Mouse (Mus musculus): ENCODE measurements around the gene Vcam1. TPM values are rescaled to one million over a fixed set of nuclear protein-coding genes. Genes with fewer than 3 reads are reported as not detected.
A peak's percentile ranks its signal among the peaks of the same experiment; 100 is the strongest.

Gene Vcam1
- total RNA-seq, 2 experiments from 2014 or later: 16.8 to 19.1 TPM

DNA sequence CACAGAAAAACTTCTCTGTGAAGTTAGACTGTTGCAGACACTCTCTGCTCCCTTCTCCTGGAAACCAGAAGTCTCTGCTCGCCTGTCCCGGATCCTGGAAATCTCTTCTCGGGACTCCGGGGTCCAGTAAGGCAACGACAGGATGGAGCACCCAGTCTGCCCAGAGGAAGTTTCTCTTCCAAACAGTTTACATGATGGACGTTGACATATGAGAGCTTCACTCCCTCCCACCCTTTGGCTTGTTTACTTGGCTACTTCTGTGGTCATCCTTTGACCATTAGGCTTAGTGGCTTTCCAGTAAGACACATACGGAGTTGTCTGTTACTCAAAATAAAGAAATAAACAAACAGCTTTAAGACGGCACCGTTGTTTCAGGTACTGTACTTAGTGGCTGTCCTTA lies 19.2 kb upstream of the Vcam1 start:
- no peak for TF ChIP-seq CTCF (IDR thresholded peaks at IDR 0.05)
- Histone ChIP-seq H3K4me3 (no peak overlapping the region), H3K27ac (no peak overlapping the region)
- intact Hi-C loops (cut with DNase I): no loop called here
- no peak for DNase-seq (ENCODE audit: extremely low spot score in 1 of 2, low spot score in 2 of 2)

DNA sequence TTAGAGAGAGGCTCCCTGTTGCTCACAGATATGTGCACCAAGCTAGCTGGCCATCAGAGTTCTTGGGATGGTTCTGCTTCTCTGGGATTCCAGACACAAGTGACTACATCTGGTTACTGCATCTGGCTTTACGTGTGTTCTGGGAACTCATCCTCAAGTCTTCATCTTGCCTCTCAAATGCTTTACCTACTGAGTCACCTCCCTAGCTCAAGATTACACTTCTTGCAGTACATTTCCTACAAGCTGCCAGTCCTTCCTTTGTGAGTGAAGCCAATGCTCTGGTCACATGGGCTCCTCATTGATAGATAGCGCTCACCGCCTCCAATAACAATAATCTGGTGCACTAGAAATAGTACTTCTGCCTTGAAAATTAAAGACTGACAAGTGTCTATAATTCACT lies 11.7 kb upstream of the Vcam1 start:
- H3K4me3 ChIP-seq: no peak overlapping the region
- no peak overlapping the region for H3K27ac ChIP-seq
- no peak for TF ChIP-seq CTCF (IDR thresholded peaks at IDR 0.05)
- no peak for DNase-seq (ENCODE audit: extremely low spot score in 1 of 2, low spot score in 2 of 2)
- intact Hi-C loops (cut with DNase I): no loop called here

DNA sequence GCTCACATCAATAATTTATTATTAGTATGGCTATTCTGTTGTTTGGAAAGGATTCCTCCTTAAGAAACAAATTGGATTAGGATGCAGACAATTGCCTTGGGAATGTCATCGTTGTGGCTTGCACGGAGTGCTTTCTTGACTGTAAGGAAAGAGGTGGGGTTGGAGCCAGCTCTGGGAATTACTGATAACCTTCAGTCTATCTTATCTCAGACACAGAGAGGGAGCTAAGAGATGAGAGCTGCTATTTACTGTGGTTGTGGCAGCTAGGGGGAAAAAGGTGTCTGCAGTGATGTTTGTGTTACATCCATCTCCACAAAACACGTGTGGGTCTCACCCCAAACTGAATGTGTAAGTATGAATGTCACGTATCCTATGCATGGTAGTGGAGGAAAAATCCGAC lies 9.5 kb upstream of the Vcam1 start:
- TF ChIP-seq CTCF (IDR thresholded peaks at IDR 0.05): no peak
- intact Hi-C loops (cut with DNase I): no loop called here
- H3K4me3 ChIP-seq: no peak overlapping the region
- H3K27ac ChIP-seq: no peak overlapping the region
- no peak for DNase-seq (ENCODE audit: extremely low spot score in 1 of 2, low spot score in 2 of 2)

DNA sequence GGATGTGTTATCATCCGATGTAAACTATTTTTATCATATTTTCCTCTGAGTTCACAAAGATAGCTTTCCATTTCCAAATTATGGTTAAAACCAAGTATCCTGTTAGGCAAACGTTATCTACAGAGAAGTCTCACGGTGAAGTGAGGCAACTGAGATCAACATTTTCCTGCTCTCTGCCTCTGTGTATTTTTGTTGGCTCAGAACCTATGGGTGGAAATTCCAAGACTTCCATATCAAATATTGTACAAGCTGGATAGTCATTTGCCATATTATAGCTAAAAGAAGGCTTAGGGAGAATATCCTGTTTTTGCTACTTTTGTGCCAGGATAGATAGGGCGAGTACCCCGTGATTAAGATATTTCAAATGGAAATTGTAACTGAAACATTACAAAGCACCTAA lies 8.6 kb upstream of the Vcam1 start:
- TF ChIP-seq CTCF (IDR thresholded peaks at IDR 0.05): no peak
- DNase-seq (ENCODE audit: extremely low spot score in 1 of 2, low spot score in 2 of 2): no peak
- H3K4me3 ChIP-seq: no peak overlapping the region
- no peak overlapping the region for H3K27ac ChIP-seq
- intact Hi-C loops (cut with DNase I): no loop called here

DNA sequence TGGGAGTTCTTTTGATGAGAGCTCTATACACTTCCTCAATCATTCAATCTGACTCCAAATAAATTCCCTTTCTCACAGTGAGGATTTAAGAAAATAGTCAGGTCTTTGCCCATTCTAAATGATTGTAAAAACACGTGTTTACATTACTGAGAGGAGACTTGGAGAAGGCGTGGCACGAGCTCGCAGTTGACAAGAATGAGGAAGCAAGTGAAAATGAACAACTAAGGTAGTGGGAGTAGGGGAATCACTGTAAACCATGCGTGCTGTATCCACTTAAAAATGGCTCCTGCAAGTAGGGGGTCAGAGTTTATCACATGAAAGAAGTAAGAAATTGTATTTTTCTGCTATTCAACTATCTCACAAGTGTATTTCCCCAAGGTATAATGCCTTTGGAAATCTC lies 3.9 kb upstream of the Vcam1 start:
- Histone ChIP-seq H3K27ac (no peak overlapping the region), H3K4me3 (no peak overlapping the region)
- intact Hi-C loops (cut with DNase I): no loop called here
- TF ChIP-seq CTCF (IDR thresholded peaks at IDR 0.05): no peak
- no peak for DNase-seq (ENCODE audit: extremely low spot score in 1 of 2, low spot score in 2 of 2)

DNA sequence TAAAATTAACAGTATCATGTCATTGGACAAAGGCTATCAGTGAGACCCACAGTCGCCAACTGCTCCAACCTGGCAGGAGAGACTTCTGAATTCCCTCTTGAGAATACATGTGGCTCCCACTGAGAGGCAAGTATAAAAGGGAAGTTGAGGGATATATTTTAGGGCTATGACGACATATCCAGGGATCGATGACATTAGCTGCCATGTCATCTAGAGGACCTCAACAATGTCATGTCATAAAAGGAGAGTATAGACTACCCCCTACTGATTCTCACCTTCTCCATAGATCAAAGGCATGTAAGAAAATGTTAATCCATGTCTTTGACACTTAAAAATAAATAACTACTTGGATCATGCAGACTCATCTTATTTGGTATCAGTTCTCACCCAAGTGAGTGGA lies 1.2 kb upstream of the Vcam1 start:
- intact Hi-C loops (cut with DNase I): no loop called here

DNA sequence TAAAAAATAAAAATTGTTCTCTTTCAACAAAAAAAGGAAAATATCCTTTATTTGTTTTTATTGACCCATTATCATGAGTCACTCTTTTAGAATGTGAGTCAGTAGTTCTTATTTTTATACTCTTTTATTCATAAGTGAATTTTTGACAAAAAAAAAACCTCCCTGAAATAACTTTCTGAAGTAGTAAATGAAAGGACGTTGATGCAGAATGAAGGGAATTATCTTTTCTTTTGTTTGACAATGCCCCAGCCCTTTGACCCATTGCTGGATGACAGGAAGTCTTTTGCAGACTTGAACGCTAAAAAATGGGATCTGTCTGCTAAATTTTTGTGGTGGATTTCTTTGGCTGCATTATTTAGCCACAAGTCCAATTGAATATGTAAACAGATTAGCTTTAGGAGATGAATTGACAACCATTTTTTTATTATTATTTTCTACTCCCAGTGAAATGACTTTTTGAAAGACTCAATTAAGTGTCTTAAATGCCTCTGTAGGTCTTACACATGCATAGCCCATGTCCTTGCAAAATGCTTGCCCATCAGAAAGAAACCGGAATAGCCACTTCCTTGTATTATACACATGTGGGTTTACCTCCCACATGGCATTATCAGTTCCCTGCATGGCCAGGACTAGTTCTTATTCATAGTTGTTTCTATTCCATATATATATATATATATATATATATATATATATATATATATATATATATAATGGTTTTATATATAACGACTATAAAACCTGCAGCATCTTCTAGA lies 530 bp upstream of the Vcam1 start:
- DNase-seq (ENCODE audit: extremely low spot score in 1 of 2, low spot score in 2 of 2): no peak
- intact Hi-C loops (cut with DNase I): no loop called here
- H3K4me3 ChIP-seq: no peak overlapping the region
- no peak overlapping the region for H3K27ac ChIP-seq
- TF ChIP-seq CTCF (IDR thresholded peaks at IDR 0.05): no peak

More for the DNA sequence above, 1.2 kb upstream of the Vcam1 start:
- no peak for DNase-seq (ENCODE audit: extremely low spot score in 1 of 2, low spot score in 2 of 2)
- Histone ChIP-seq H3K27ac (no peak overlapping the region), H3K4me3 (no peak overlapping the region)
- TF ChIP-seq CTCF (IDR thresholded peaks at IDR 0.05): no peak

DNA sequence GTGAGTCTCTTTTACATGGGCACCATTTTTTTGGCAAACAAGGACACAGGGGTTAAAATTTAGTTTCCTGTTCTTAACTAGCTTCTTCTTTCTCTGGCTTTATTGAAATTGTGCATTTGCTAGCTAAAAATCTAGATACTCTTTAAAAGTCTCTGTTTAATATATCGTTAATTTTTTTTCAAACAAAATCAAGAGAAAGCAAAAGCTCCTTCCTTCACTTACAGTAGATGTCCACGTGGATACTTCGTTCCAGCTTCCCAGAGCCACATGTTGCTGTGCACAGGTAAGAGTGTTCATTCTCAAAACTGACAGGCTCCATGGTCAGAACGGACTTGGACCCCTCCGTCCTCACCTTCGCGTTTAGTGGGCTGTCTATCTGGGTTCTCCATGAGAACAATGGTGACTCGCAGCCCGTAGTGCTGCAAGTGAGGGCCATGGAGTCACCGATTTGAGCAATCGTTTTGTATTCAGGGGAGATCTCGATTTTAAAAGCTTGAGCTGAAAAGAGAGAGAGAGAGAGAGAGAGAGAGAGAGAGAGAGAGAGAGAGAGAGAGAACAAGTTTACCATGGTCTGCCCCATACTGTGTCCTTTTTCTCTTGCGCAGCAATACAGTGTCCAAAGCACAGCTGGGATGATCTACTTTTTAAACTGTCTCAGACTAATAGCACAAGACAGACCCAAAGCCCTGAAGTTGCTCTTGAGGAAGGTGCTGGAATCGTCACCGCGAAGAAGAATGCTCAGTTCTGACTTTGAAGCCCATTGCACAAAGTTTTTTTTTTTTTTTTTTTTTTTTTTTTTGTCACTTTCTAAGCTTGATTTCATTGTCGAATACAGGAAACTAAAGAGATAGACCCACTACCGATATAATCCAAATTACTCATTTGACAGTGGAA lies 930 bp downstream of the Vcam1 start:
- DNase-seq (ENCODE audit: extremely low spot score in 1 of 2, low spot score in 2 of 2): no peak
- Histone ChIP-seq H3K27ac (no peak overlapping the region), H3K4me3 (peak overlapping the region; percentile 40)
- intact Hi-C loops (cut with DNase I): no loop called here
- TF ChIP-seq CTCF (IDR thresholded peaks at IDR 0.05): no peak

DNA sequence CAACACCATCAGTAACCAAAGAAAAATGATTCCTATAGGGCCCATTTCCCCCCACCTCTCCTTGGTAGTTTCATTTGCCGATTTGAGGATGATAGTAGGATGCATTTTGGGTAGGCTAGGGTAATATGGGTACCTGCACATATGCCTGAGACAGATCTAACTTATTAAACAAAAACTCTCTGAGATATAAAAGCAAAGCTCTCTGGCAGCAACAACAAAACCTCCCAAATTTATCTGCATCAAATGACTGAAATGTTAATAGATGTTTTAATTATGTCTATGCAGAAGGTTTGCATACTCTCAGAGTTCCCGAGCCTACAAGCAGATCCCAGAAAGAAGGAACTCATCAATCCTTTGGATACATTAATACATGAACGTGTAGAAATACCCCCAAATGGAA lies 1.7 kb downstream of the Vcam1 start:
- intact Hi-C loops (cut with DNase I): no loop called here
- Histone ChIP-seq H3K4me3 (peak overlapping the region; percentile 40; the same call in 1 of the 2 replicates), H3K27ac (no peak overlapping the region)
- DNase-seq (ENCODE audit: extremely low spot score in 1 of 2, low spot score in 2 of 2): no peak
- TF ChIP-seq CTCF (IDR thresholded peaks at IDR 0.05): no peak

DNA sequence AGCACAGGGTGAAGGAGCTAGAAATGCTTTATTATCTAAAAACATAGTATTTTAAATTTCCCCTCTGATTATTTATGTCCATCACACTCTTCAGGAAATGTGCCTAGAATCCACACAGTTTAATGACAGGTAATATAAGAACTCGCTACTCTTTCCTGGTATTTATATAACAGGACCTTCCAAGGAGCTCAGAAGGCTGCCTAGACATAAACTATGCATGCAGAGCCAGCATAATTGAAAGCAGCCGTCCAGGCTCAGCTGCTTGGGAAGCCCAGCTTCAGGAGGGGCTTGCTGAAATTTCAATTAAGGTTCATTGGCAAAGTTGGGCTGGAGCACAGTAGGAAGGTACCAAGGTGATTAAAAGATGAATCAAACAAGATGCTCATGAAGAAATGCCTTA lies 2.2 kb downstream of the Vcam1 start:
- peak overlapping the region; percentile 21; the same call in 1 of the 2 replicates for H3K27ac ChIP-seq
- peak overlapping the region; percentile 23; the same call in 1 of the 2 replicates for H3K4me3 ChIP-seq
- DNase-seq (ENCODE audit: extremely low spot score in 1 of 2, low spot score in 2 of 2): no peak
- no peak for TF ChIP-seq CTCF (IDR thresholded peaks at IDR 0.05)
- intact Hi-C loops (cut with DNase I): no loop called here

DNA sequence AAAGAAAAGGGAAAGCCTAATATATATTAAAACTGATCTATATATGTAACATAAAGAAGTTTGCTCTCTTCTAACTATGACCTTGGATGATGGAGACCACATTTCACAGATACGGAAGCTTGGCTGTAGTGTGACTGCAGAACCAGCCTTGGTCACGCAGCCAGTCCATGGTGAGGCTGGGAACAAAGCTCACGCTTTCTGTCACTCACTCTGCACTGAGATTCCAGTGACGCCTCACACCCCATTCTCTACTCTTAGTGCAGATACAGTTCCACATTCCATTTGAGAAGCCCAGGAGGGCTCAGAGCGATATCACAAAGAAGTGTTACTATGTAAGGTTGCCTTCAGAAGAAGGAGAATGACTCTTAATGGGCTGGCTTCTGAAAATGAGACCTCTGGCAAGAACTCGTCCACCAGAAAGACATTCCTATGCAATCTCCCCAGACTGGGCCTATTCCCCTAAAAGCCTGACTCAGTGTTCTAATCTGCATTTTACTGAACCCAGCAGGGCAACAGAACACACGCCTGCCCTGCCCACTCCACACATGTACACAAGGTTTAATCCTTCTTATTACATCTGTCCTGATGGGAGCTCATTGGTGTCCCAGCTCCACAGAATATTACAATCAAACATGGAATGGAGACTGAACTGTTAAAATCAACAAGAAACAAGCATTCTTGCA lies 2.8 kb downstream of the Vcam1 start:
- Histone ChIP-seq H3K27ac (peak overlapping the region; percentile 21; the same call in 1 of the 2 replicates), H3K4me3 (0 out of 2 replicates have a peak overlapping the region, but pooled peaks have one; percentile 7)
- no peak for DNase-seq (ENCODE audit: extremely low spot score in 1 of 2, low spot score in 2 of 2)
- intact Hi-C loops (cut with DNase I): no loop called here
- no peak for TF ChIP-seq CTCF (IDR thresholded peaks at IDR 0.05)

DNA sequence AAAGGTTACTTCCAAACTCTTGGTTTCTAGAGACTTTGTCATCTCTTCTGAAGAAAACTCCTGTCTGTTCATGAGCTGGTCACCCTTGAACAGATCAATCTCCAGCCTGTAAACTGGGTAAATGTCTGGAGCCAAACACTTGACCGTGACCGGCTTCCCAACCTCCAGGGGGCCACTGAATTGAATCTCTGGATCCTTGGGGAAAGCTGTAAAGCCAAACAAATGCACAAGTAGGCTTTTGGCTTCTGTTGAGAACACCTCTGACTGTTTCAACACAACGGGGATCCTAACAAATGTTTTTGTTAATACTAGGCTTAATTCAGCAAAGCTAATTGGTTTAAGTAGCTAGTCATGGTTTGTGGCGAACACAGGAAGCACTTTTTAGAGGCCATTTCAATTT lies 3.4 kb downstream of the Vcam1 start:
- intact Hi-C loops (cut with DNase I): no loop called here
- TF ChIP-seq CTCF (IDR thresholded peaks at IDR 0.05): no peak
- Histone ChIP-seq H3K4me3 (no peak overlapping the region; the same call in 1 of the 2 replicates), H3K27ac (no peak overlapping the region)
- no peak for DNase-seq (ENCODE audit: extremely low spot score in 1 of 2, low spot score in 2 of 2)
